In the genomic region with DNA sequence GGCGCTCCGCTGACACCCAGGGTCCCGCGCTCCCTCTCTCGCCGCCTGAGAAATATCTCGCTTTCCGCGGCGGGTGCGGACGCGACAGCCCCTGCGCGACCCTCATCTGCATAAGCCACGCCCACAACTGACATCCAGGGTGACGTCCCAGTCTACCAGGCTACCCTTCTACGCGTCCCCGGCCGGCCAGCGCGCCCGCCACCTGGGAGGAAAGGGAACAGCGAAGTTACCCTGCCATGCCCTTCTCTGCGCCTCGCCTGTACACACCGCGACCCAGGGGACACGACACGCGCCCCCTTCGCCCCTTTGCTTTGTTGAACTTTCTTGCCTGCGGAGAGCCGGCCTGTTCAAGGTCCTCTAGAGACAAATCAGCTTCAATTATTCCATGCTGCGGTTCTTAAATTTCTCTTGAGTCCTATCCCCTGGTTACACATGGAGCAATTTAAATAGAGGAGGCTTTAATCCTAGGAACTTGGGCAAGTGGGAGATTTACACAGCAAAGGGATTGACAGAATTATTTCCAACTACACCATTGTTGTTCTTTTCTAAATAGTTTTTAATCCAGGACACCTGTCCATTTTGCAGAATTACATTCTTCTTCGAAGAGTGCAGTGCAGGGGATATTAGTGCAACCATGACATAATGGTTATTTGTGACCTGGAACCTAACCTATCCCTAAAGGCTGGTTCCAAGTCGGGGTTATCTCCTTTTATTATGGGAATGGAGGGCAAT, we compare ENCODE assay signal across 8 mouse cellular contexts. TPM values are rescaled to one million over a fixed set of nuclear protein-coding genes. Genes with fewer than 3 reads are reported as not detected.
DNase-seq lines count a peak whose midpoint lies in the region; ATAC-seq and TF ChIP-seq lines count a peak whose summit lies in the region.
"Not testable (repeated sequence)": the region's sequence is repeated elsewhere in the genome, so short reads cannot be mapped to it uniquely, and the experiment has no call there.

No protein-coding gene starts in this region.

- 10% methylated on average over 5 of the region's 38 CpGs for WGBS in forebrain, embryonic 16.5 days
- WGBS in hindbrain, embryonic 10.5 days = 8% methylated on average over 9 of the region's 38 CpGs
- WGBS in kidney, embryonic 15.5 days = 14% methylated on average over 6 of the region's 38 CpGs
- WGBS in liver, embryonic 15.5 days (ENCODE audit: insufficient replicate concordance) = 10% methylated on average over 6 of the region's 38 CpGs
- WGBS in midbrain, embryonic 13.5 days = 8% methylated on average over 8 of the region's 38 CpGs
- 4% methylated on average over 9 of the region's 38 CpGs for WGBS in small intestine, adult 2 months

- TF ChIP-seq CTCF in small intestine, adult 2 months (IDR thresholded peaks at IDR 0.05; ENCODE audit: extremely low read depth, insufficient read length, insufficient replicate concordance, low read depth, low read length) = not testable (repeated sequence)

- not testable (repeated sequence) for H3K9me3 ChIP-seq in forebrain, embryonic 16.5 days (ENCODE audit: control insufficient read depth, low read length); hindbrain, embryonic 10.5 days; kidney, embryonic 15.5 days (replicated peaks); liver, embryonic 15.5 days (replicated peaks); midbrain, embryonic 13.5 days

- H3K36me3 ChIP-seq in forebrain, embryonic 16.5 days (ENCODE audit: control insufficient read depth, insufficient read depth); hindbrain, embryonic 10.5 days; kidney, embryonic 15.5 days; liver, embryonic 15.5 days (replicated peaks); midbrain, embryonic 13.5 days; small intestine, adult 2 months (ENCODE audit: control insufficient read depth, insufficient read depth, low read length): not testable (repeated sequence)

- peak overlapping the region; percentile 55 for H3K4me2 ChIP-seq in forebrain, embryonic 16.5 days (ENCODE audit: low read length)
- H3K4me2 ChIP-seq in kidney, embryonic 15.5 days = peak overlapping the region; percentile 65
- H3K4me2 ChIP-seq in liver, embryonic 15.5 days = peak overlapping the region; percentile 82
- peak overlapping the region; percentile 57 for H3K4me2 ChIP-seq in midbrain, embryonic 13.5 days (replicated peaks)

- H3K9ac ChIP-seq in forebrain, embryonic 16.5 days (replicated peaks; ENCODE audit: low read depth, low read length) = 0 out of 2 replicates have a peak overlapping the region, but pooled peaks have one; percentile 9
- not testable (repeated sequence) for H3K9ac ChIP-seq in kidney, embryonic 15.5 days; midbrain, embryonic 13.5 days (replicated peaks)
- H3K9ac ChIP-seq in liver, embryonic 15.5 days = peak overlapping the region; percentile 69

- not testable (repeated sequence) for H3K4me1 ChIP-seq in forebrain, embryonic 16.5 days (replicated peaks; ENCODE audit: control insufficient read depth, insufficient read depth, low read length); midbrain, embryonic 13.5 days (replicated peaks); small intestine, adult 2 months (ENCODE audit: control insufficient read depth, insufficient read depth, insufficient read length, low read length)
- H3K4me1 ChIP-seq in hindbrain, embryonic 10.5 days (replicated peaks) = peaks cover 20% of the 10 kb centered on the region
- peaks cover 17% of the 10 kb centered on the region; the same call in 1 of the 2 replicates for H3K4me1 ChIP-seq in kidney, embryonic 15.5 days
- peaks cover 22% of the 10 kb centered on the region for H3K4me1 ChIP-seq in liver, embryonic 15.5 days (replicated peaks)

- H3K4me3 ChIP-seq in forebrain, embryonic 16.5 days (replicated peaks; ENCODE audit: low read length) = peak overlapping the region; percentile 31
- H3K4me3 ChIP-seq in hindbrain, embryonic 10.5 days = peak overlapping the region; percentile 45
- peak overlapping the region; percentile 38 for H3K4me3 ChIP-seq in kidney, embryonic 15.5 days (replicated peaks)
- H3K4me3 ChIP-seq in liver, embryonic 15.5 days (replicated peaks) = peak overlapping the region; percentile 64
- H3K4me3 ChIP-seq in midbrain, embryonic 13.5 days (replicated peaks) = peak overlapping the region; percentile 40
- H3K4me3 ChIP-seq in small intestine, adult 2 months (ENCODE audit: low read depth, low read length) = peak overlapping the region; percentile 49

- DNase-seq in embryo, embryonic 10.5 days (ENCODE audit: low spot score) = peak; percentile 37
- DNase-seq in hindbrain, embryonic 10.5 days (ENCODE audit: low spot score) = not testable (repeated sequence)

- not testable (repeated sequence) for TF ChIP-seq POLR2A in small intestine, adult 2 months (IDR thresholded peaks at IDR 0.05; ENCODE audit: low read depth, low read length)

- peak overlapping the region; percentile 23; the same call in 1 of the 2 replicates for H3K27ac ChIP-seq in forebrain, embryonic 16.5 days (ENCODE audit: low read length)
- H3K27ac ChIP-seq in hindbrain, embryonic 10.5 days = peak overlapping the region; percentile 45; the same call in 1 of the 2 replicates
- 0 out of 2 replicates have a peak overlapping the region, but pooled peaks have one; percentile 93 for H3K27ac ChIP-seq in kidney, embryonic 15.5 days
- H3K27ac ChIP-seq in liver, embryonic 15.5 days (replicated peaks) = peak overlapping the region; percentile 96
- H3K27ac ChIP-seq in midbrain, embryonic 13.5 days = 0 out of 2 replicates have a peak overlapping the region, but pooled peaks have one; percentile 30
- H3K27ac ChIP-seq in small intestine, adult 2 months (ENCODE audit: insufficient read depth, low read depth, low read length) = peak overlapping the region; percentile 53; the same call in 1 of the 2 replicates

- ATAC-seq in CD4-positive, CD25-positive, alpha-beta regulatory T cell, adult 4 months = peak; percentile 54
- peak; percentile 73 for ATAC-seq in forebrain, embryonic 16.5 days
- peak; percentile 88 for ATAC-seq in kidney, embryonic 15.5 days (replicated peaks; ENCODE audit: low FRiP score)
- peak; percentile 59 for ATAC-seq in liver, embryonic 15.5 days (ENCODE audit: insufficient read depth)
- peak; percentile 78 for ATAC-seq in midbrain, embryonic 13.5 days

- not testable (repeated sequence) for H3K27me3 ChIP-seq in forebrain, embryonic 16.5 days (replicated peaks; ENCODE audit: control insufficient read depth, insufficient read depth, low read length); liver, embryonic 15.5 days; small intestine, adult 2 months (ENCODE audit: control insufficient read depth, insufficient read depth, low read length)
- peaks cover 19% of the 10 kb centered on the region for H3K27me3 ChIP-seq in hindbrain, embryonic 10.5 days (ENCODE audit: insufficient read depth, poor library complexity, severe bottlenecking)
- H3K27me3 ChIP-seq in kidney, embryonic 15.5 days = peaks cover 19% of the 10 kb centered on the region; the same call in 1 of the 2 replicates
- peaks cover 18% of the 10 kb centered on the region for H3K27me3 ChIP-seq in midbrain, embryonic 13.5 days

RNA-seq across cellular contexts. Expression of gene BC107364, which starts 34.9 kb away (rescaled TPM):
- polyA plus RNA-seq in CD4-positive, CD25-positive, alpha-beta regulatory T cell, adult 4 months (2017; shearing (Covaris generic)) = not detected
- polyA plus RNA-seq in forebrain, embryonic 16.5 days (2015; fragmentation: Nextera tagmentation; extraction: Ambion mirVana) = not detected in 2 replicates
- 0.25 TPM in 1 of 2 replicates, not detected in the other for polyA plus RNA-seq in hindbrain, embryonic 10.5 days (2016; fragmentation: Nextera tagmentation; extraction: Ambion mirVana)
- 0.15 TPM in 1 of 2 replicates, not detected in the other for polyA plus RNA-seq in kidney, embryonic 15.5 days (2015; fragmentation: Nextera tagmentation; extraction: Ambion mirVana)
- not detected in 2 replicates for polyA plus RNA-seq in liver, embryonic 15.5 days (2015; fragmentation: Nextera tagmentation; extraction: Ambion mirVana)
- polyA plus RNA-seq in midbrain, embryonic 13.5 days (2015; fragmentation: Nextera tagmentation; extraction: Ambion mirVana) = not detected in 2 replicates
- polyA plus RNA-seq in small intestine, adult 2 months (2012; rRNA removed) = not detected in 2 replicates

RNA-seq across cellular contexts. Expression of gene Hfe2, which starts 38.0 kb away (rescaled TPM):
- under 1 TPM in 1 of 2 experiments, not detected in 1; 0.22 TPM for polyA plus RNA-seq in CD4-positive, CD25-positive, alpha-beta regulatory T cell, adult 4 months (2017; shearing (Covaris generic))
- 0.66 and 1.1 TPM in 2 replicates for polyA plus RNA-seq in forebrain, embryonic 16.5 days (2015; fragmentation: Nextera tagmentation; extraction: Ambion mirVana)
- 0.89 and 2.2 TPM in 2 replicates for polyA plus RNA-seq in hindbrain, embryonic 10.5 days (2016; fragmentation: Nextera tagmentation; extraction: Ambion mirVana)
- 1.1 and 1.8 TPM in 2 replicates for polyA plus RNA-seq in kidney, embryonic 15.5 days (2015; fragmentation: Nextera tagmentation; extraction: Ambion mirVana)
- 7.1 and 8.5 TPM in 2 replicates for polyA plus RNA-seq in liver, embryonic 15.5 days (2015; fragmentation: Nextera tagmentation; extraction: Ambion mirVana)
- polyA plus RNA-seq in midbrain, embryonic 13.5 days (2015; fragmentation: Nextera tagmentation; extraction: Ambion mirVana) = 0.62 and 0.76 TPM in 2 replicates
- polyA plus RNA-seq in small intestine, adult 2 months (2012; rRNA removed) = 0.06 TPM in 1 of 2 replicates, not detected in the other

Comparison
In these comparisons a context has a peak if more than half of its experiments do, and no peak if none do; other contexts are left out.
1. H3K27ac ChIP-seq: peak in every context shown above with its lines; median percentile 96 in liver, embryonic 15.5 days; 93 in kidney, embryonic 15.5 days; 53 in small intestine, adult 2 months; 45 in hindbrain, embryonic 10.5 days; 30 in midbrain, embryonic 13.5 days; 23 in forebrain, embryonic 16.5 days.